Mouse (Mus musculus): Measurements from ENCODE around the gene Cyp2w1.

Gene Cyp2w1

DNA sequence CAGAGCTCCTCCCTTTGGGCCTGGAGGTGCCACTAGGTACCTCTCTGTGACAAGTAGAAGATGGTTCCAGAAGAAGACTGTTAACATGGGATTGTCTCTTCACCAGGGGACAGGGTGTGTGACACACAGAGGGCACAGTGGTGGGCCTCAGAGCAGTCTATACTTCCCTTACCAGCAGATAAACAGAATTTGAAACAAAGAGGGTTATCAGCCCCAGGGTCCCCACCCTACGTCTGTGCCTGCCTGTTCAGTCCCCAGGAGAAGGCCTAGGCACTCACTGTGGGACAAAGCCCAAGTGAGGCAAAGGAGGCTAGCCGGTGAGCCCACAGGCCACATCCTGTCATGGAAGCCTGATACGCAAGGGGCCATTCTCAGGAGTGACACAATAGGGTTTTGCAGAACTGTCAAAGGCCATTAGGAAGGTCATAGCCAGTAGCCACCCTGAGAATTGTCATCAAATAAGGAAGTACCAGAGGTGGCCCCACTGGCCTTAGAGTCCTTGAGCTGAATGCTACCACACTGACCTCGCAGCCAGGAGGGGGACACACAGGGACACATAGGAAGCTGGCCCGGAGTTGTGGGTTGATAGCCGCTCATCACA, 52.5 kb downstream of the Cyp2w1 start, which contains the start of gene C130050O18Rik:
TSS of gene C130050O18Rik (plus strand) at position 480 of the 601 bp plus-strand sequence.
- DNase-seq (ENCODE audit: low read depth) = no peak

DNA sequence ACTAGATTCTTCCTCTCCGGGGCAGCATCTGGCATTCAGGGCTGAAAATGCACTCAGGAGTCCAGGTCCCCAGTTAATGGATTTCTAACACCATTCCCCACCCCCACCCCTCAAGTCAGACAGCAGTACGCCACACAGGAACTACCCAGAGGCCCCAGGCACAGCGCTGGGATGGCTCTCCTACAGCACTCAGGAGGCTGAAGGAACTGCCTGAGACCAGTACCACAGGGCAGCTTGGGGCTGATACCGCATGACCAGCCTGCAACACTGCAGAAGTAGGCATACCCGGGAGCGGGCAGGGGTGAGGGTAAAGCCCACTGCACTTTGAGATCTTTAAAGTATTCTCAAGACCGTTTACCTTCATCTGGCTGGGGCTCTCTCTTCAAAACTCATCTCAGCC, 53.1 kb downstream of the Cyp2w1 start:
- no peak for DNase-seq (ENCODE audit: low read depth)

- no peak for DNase-seq (ENCODE audit: low read depth)
Measured at GRCm38 (mm10) chr5:139405953-139406352, 53.5 kb downstream of the Cyp2w1 start.
